Mouse (Mus musculus): ENCODE results near the gene Gbp3. TPM values are rescaled to one million over a fixed set of nuclear protein-coding genes. Genes with fewer than 3 reads are reported as not detected.
A peak's percentile ranks its signal among the peaks of the same experiment; 100 is the strongest.

Gbp3 gene
- total and polyA plus RNA-seq, 3 experiments, result 0.35 to 0.85 TPM; not detected in 1

DNA sequence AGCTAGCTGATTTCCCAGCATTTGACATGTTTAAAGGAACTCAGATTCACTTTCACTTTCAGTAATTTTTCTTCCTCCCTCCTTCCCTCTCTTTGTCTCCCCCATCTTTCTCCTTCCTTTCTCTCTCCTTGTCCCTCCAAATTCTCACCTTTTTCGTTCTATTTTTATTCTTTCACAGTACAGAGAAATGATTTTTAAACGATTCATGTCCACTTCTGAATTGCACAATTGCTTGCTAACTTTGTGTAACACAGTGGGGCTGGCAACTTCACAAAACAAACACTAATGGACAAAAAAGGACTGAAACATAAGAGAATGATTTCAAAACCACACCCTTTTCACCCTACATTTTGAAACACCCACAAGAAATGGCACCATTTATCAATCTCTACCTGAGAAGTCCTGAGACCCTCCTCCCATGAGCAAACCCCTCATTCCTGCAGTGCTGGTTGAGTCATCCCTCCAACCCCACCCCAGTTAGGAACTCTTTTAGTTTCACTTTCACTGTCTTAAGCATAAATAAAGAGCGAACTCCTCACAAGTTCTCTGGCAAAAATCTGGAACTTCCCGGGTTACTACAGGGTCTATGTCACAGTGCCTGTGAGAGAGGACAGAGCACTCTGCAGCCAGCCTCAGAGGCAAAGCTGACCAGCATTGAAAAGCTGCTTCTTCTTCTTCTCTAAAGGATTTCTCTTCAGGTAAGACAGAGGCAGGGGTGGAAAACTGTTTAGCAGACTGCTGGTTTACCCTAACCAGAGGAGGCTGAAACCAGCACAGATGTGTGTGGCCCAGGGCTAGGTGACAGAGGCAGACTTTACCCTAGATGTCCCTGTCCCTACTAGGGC is 60.5 kb downstream of the Gbp3 start, which contains the start of gene Gbp2:
TSS of gene Gbp2 (plus strand) at position 492 of the 845 bp plus-strand sequence.
- peak; percentile 49 for DNase-seq (ENCODE audit: low read depth, low spot score)
- peak within 1 kb of the TSS; percentile 19 for H3K9ac ChIP-seq (ENCODE audit: control insufficient read depth, low read depth, low read length, poor library complexity, severe bottlenecking)

DNA sequence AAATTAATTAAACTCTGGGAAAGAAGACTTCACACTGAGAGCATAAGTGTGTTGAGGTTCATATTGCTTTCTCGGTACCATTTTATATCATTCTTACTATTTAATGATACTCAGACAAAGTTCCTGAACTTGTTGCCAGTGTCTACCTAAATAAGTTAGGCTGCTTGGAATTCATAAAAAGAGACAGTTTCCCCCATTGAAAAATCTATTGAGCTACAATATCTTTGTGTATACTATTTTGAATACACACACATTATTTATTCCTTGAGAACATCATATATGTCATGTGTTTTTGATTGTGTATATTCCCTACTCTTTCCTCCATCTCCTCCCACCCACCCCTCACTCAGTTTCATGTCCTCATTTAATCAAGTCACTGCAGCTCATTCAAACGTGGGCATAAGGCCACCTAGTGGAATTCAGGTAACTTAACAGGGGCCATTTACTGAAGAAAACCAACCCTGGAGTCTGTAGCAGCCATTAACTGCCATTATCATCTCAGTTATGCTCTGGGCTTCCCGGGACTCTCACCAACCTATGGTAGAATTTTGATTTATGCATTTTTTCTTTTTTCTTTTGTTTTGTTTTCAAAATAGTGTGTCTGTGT is 61.2 kb downstream of the Gbp3 start:
- Histone ChIP-seq H3K79me2 (ENCODE audit: control insufficient read depth, insufficient read depth, low read length, poor library complexity) (no peaks in the 10 kb centered on the region), H3K4me1 (ENCODE audit: control insufficient read depth in 1 of 2, insufficient read depth in 2 of 2, low read length in 2 of 2) (peaks cover 0 to 5% of the 10 kb centered on the region in 2 experiments; a peak in 2 of 4 replicates), H3K9ac (ENCODE audit: control insufficient read depth, low read depth, low read length, poor library complexity, severe bottlenecking) (peak overlapping the region; percentile 19), H3K9me3 (replicated peaks; ENCODE audit: insufficient read depth, low read length) (no peaks in the 10 kb centered on the region), H3K27me3 (ENCODE audit: control insufficient read depth in 1 of 2, insufficient read depth in 2 of 2, low read length in 2 of 2) (peaks cover 0 to 2% of the 10 kb centered on the region in 2 experiments; a peak in 2 of 4 replicates), H3K27ac (ENCODE audit: control insufficient read depth, low read depth, low read length) (no peak overlapping the region), H3K36me3 (ENCODE audit: control insufficient read depth in 1 of 2, insufficient read depth in 2 of 2, low read length in 2 of 2) (peaks cover 0 to 5% of the 10 kb centered on the region in 2 experiments; a peak in 2 of 4 replicates), H3K4me3 (ENCODE audit: control insufficient read depth in 1 of 2, insufficient read depth in 1 of 2, low read depth in 2 of 2, low read length in 2 of 2) (peak overlapping the region; percentile 74 to 88)
- peak; percentile 71 for DNase-seq (ENCODE audit: low read depth, low spot score)
- peak; percentile 63 for TF ChIP-seq RAD21 (IDR thresholded peaks at IDR 0.05; ENCODE audit: low read depth, low read length)
- peak; percentile 51 for TF ChIP-seq SMC3 (IDR thresholded peaks at IDR 0.05; ENCODE audit: low read depth, low read length)
- peak; percentile 9 to 70 (median 37); a peak in 3 of 6 replicates for TF ChIP-seq CTCF (IDR thresholded peaks at IDR 0.05 in 2 of 3, conservative IDR thresholded peaks at IDR 0.05 in 1 of 3; ENCODE audit: control insufficient read depth in 1 of 3, insufficient read depth in 1 of 3, low read depth in 2 of 3, low read length in 3 of 3, poor library complexity in 1 of 3, severe bottlenecking in 1 of 3)
- TF ChIP-seq POLR2AphosphoS5 (IDR thresholded peaks at IDR 0.05; ENCODE audit: borderline replicate concordance, low read depth, low read length), result no peak
- no peak for TF ChIP-seq TCF12 (IDR thresholded peaks at IDR 0.05; ENCODE audit: low read depth, low read length)
- no peak for TF ChIP-seq ETS1 (IDR thresholded peaks at IDR 0.05; ENCODE audit: low read depth, low read length)
- peak; percentile 53; the same call in 1 of the 2 replicates for TF ChIP-seq SIN3A (IDR thresholded peaks at IDR 0.05; ENCODE audit: low read length)

More for the DNA sequence above, 60.5 kb downstream of the Gbp3 start, which contains the start of gene Gbp2:
- TF ChIP-seq ZNF384 (IDR thresholded peaks at IDR 0.05; ENCODE audit: low read depth, low read length) (no peak), GATA1 (IDR thresholded peaks at IDR 0.05; ENCODE audit: low read depth, low read length) (no peak), MYC (IDR thresholded peaks at IDR 0.05; ENCODE audit: low read depth, low read length) (no peak), EP300 (IDR thresholded peaks at IDR 0.05; ENCODE audit: low read depth in 1 of 2, low read length in 2 of 2) (no peak), ZMIZ1 (IDR thresholded peaks at IDR 0.05; ENCODE audit: low read depth, low read length) (no peak), MXI1 (IDR thresholded peaks at IDR 0.05; ENCODE audit: low read depth, low read length) (peak; percentile 9), GABPA (IDR thresholded peaks at IDR 0.05; ENCODE audit: low read depth, low read length) (no peak)
- H3K79me2 ChIP-seq (ENCODE audit: control insufficient read depth, insufficient read depth, low read length, poor library complexity), result no peaks in the 10 kb centered on the region
- peaks cover 0 to 2% of the 10 kb centered on the region in 2 experiments; a peak in 2 of 4 replicates for H3K27me3 ChIP-seq (ENCODE audit: control insufficient read depth in 1 of 2, insufficient read depth in 2 of 2, low read length in 2 of 2)
- peak within 1 kb of the TSS; percentile 74 to 88 for H3K4me3 ChIP-seq (ENCODE audit: control insufficient read depth in 1 of 2, insufficient read depth in 1 of 2, low read depth in 2 of 2, low read length in 2 of 2)
- H3K4me1 ChIP-seq (ENCODE audit: control insufficient read depth in 1 of 2, insufficient read depth in 2 of 2, low read length in 2 of 2), result peaks cover 0 to 5% of the 10 kb centered on the region in 2 experiments; a peak in 2 of 4 replicates
- no peak within 1 kb of the TSS for H3K27ac ChIP-seq (ENCODE audit: control insufficient read depth, low read depth, low read length)
- peaks cover 0 to 5% of the 10 kb centered on the region in 2 experiments; a peak in 2 of 4 replicates for H3K36me3 ChIP-seq (ENCODE audit: control insufficient read depth in 1 of 2, insufficient read depth in 2 of 2, low read length in 2 of 2)
- no peaks in the 10 kb centered on the region for H3K9me3 ChIP-seq (replicated peaks; ENCODE audit: insufficient read depth, low read length)

Other genes starting within 250 kb of the Gbp3 start
- 6.7 and 8.7 TPM in 2 replicates for gene Pdlim5, start 164.3 kb upstream of the Gbp3 start, total RNA-seq (2012; rRNA removed)
- 1 to 10 TPM in 1 of 2 experiments, not detected in 1; 9.9 TPM for gene Pdlim5, start 164.3 kb upstream of the Gbp3 start, polyA plus RNA-seq (2012; ENCODE audit: insufficient read depth in 1 of 2, insufficient read length in 2 of 2, low read depth in 1 of 2, low replicate concordance in 2 of 2, missing spikeins in 1 of 2)
- not detected in 2 replicates for gene Gbp5, start 66.0 kb upstream of the Gbp3 start, total RNA-seq (2012; rRNA removed)
- gene Gbp5, start 66.0 kb upstream of the Gbp3 start, polyA plus RNA-seq (2012; ENCODE audit: insufficient read depth in 1 of 2, insufficient read length in 2 of 2, low read depth in 1 of 2, low replicate concordance in 2 of 2, missing spikeins in 1 of 2), result under 1 TPM in 1 of 2 experiments, not detected in 1; 0.03 TPM
- gene Gbp7, start 29.7 kb upstream of the Gbp3 start, total RNA-seq (2012; rRNA removed), result 1.6 and 3.9 TPM in 2 replicates
- gene Gbp7, start 29.7 kb upstream of the Gbp3 start, polyA plus RNA-seq (2012; ENCODE audit: insufficient read depth in 1 of 2, insufficient read length in 2 of 2, low read depth in 1 of 2, low replicate concordance in 2 of 2, missing spikeins in 1 of 2), result 1 to 10 TPM in 1 of 2 experiments, not detected in 1; 1.9 TPM
- not detected in 2 replicates for gene Gbp2b, start 34.8 kb downstream of the Gbp3 start, total RNA-seq (2012; rRNA removed)
- not detected for gene Gbp2b, start 34.8 kb downstream of the Gbp3 start, polyA plus RNA-seq (2012; ENCODE audit: insufficient read depth in 1 of 2, insufficient read length in 2 of 2, low read depth in 1 of 2, low replicate concordance in 2 of 2, missing spikeins in 1 of 2)
- 0.04 TPM in 1 of 2 replicates, not detected in the other for gene Gbp2, start 60.6 kb downstream of the Gbp3 start, total RNA-seq (2012; rRNA removed)
- gene Gbp2, start 60.6 kb downstream of the Gbp3 start, polyA plus RNA-seq (2012; ENCODE audit: insufficient read depth in 1 of 2, insufficient read length in 2 of 2, low read depth in 1 of 2, low replicate concordance in 2 of 2, missing spikeins in 1 of 2), result under 1 TPM in 1 of 2 experiments, not detected in 1; 0.03 TPM
- gene Kyat3, start 141.0 kb downstream of the Gbp3 start, total RNA-seq (2012; rRNA removed), result 11.7 and 15.2 TPM in 2 replicates
- gene Kyat3, start 141.0 kb downstream of the Gbp3 start, polyA plus RNA-seq (2012; ENCODE audit: insufficient read depth in 1 of 2, insufficient read length in 2 of 2, low read depth in 1 of 2, low replicate concordance in 2 of 2, missing spikeins in 1 of 2), result 10 to 100 TPM in 1 of 2 experiments, not detected in 1; 25.6 TPM
- gene Gtf2b, start 205.0 kb downstream of the Gbp3 start, total RNA-seq (2012; rRNA removed), result 35.5 and 42.3 TPM in 2 replicates
- gene Gtf2b, start 205.0 kb downstream of the Gbp3 start, polyA plus RNA-seq (2012; ENCODE audit: insufficient read depth in 1 of 2, insufficient read length in 2 of 2, low read depth in 1 of 2, low replicate concordance in 2 of 2, missing spikeins in 1 of 2), result 10 to 100 TPM in 1 of 2 experiments, not detected in 1; 40.0 TPM

Measured in MEL (cell line).